Mouse (Mus musculus): ENCODE measurements at regions not wholly inside any gene's neighbourhood (a gene's known extent, or its start where the extent isn't known, plus 50 kb on each side); places are given as distances from the start of the nearest gene placed in this dataset.

GRCm38 (mm10) chr11:17727258-17728034 is 226.2 kb downstream of the Etaa1 start:
- TF ChIP-seq CTCF (IDR thresholded peaks at IDR 0.05; ENCODE audit: extremely low read depth, insufficient read depth, low read length) (no peak), POLR2A (IDR thresholded peaks at IDR 0.05; ENCODE audit: extremely low read depth, insufficient read depth, low read length) (no peak)
